Mouse (Mus musculus) megakaryocyte progenitor cell, adult 5-6 weeks (primary cell): ENCODE results near the gene Sulf2. TPM values are rescaled to one million over a fixed set of nuclear protein-coding genes. Genes with fewer than 3 reads are reported as not detected.

Experiments used
- ATAC-seq: replicated peaks from 2 replicates; pipeline ENCODE4 v1.8.0; 2016; ENCODE audit warnings: mild to moderate bottlenecking, moderate TSS enrichment, inconsistent platforms; ENCODE audit not compliant: poor library complexity
- total RNA-seq, 2 experiments: library from RNA; stranded (forward) in 1 of 2; stranded (reverse) in 1 of 2; fragments of 157-497, 149-512 nt in 1 of 2; fragments of 200-1000 nt in 1 of 2; gene quantifications; 2 replicates each; pipeline versions ENCODE4 v1.2.3 to v1.2.4; 2015 to 2017

Gene Sulf2
- total RNA-seq, 2 experiments from 2014 or later, result 1.3 to 1.5 TPM

- ATAC-seq, result no peak
Observed at GRCm38 (mm10) chr2:166151510-166152473, 3.7 kb downstream of the Sulf2 start.

- ATAC-seq, result no peak
Observed at GRCm38 (mm10) chr2:166150584-166150983, 4.9 kb downstream of the Sulf2 start.

- no peak for ATAC-seq
Observed at GRCm38 (mm10) chr2:166149482-166149881, 6.0 kb downstream of the Sulf2 start.

- no peak for ATAC-seq
Observed at GRCm38 (mm10) chr2:166148672-166149332, 6.7 kb downstream of the Sulf2 start.

GRCm38 (mm10) chr2:166147930-166148651 is 7.4 kb downstream of the Sulf2 start:
- no peak for ATAC-seq

GRCm38 (mm10) chr2:166146446-166146845 is 9.0 kb downstream of the Sulf2 start:
- ATAC-seq, result no peak

- no peak for ATAC-seq
Observed at GRCm38 (mm10) chr2:166145031-166145430, 10.4 kb downstream of the Sulf2 start.

- ATAC-seq, result no peak
Observed at GRCm38 (mm10) chr2:166143871-166144270, 11.6 kb downstream of the Sulf2 start.

- ATAC-seq, result no peak
Observed at GRCm38 (mm10) chr2:166142561-166143112, 12.8 kb downstream of the Sulf2 start.

GRCm38 (mm10) chr2:166141910-166142309 is 13.6 kb downstream of the Sulf2 start:
- ATAC-seq, result no peak

GRCm38 (mm10) chr2:166141039-166141438 is 14.4 kb downstream of the Sulf2 start:
- ATAC-seq, result no peak

GRCm38 (mm10) chr2:166140427-166140826 is 15.0 kb downstream of the Sulf2 start:
- peak; percentile 84 for ATAC-seq

- no peak for ATAC-seq
Observed at GRCm38 (mm10) chr2:166138308-166138707, 17.2 kb downstream of the Sulf2 start.

GRCm38 (mm10) chr2:166137467-166137866 is 18.0 kb downstream of the Sulf2 start:
- ATAC-seq, result no peak

GRCm38 (mm10) chr2:166135711-166136485 is 19.6 kb downstream of the Sulf2 start:
- no peak for ATAC-seq

GRCm38 (mm10) chr2:166128756-166129155 is 26.7 kb downstream of the Sulf2 start:
- ATAC-seq, result no peak

- ATAC-seq, result no peak
Observed at GRCm38 (mm10) chr2:166128032-166128431, 27.4 kb downstream of the Sulf2 start.

GRCm38 (mm10) chr2:166126343-166126742 is 29.1 kb downstream of the Sulf2 start:
- no peak for ATAC-seq

- ATAC-seq, result peak; percentile 39
Observed at GRCm38 (mm10) chr2:166125492-166126252, 29.8 kb downstream of the Sulf2 start.
